Mouse (Mus musculus) intestine, embryonic 15.5 days (tissue): ENCODE data around the gene Sept10. TPM values are rescaled to one million over a fixed set of nuclear protein-coding genes. Genes with fewer than 3 reads are reported as not detected.

ENCODE experiments used
- ATAC-seq: fragments of 200-750 bp; cut with Nextera tagmentation; 2 replicates; pipeline ENCODE4 v1.8.0; 2017; ENCODE audit warnings: moderate TSS enrichment, moderate library complexity
- H3K27ac ChIP-seq: fragments of 300-500 bp; sonication (generic); 2 replicates; pipeline ENCODE4 v1.5.1; 2015; ENCODE audit warnings: mild to moderate bottlenecking, inconsistent platforms
- H3K27me3 ChIP-seq: fragments of 300-500 bp; sonication (generic); replicated peaks from 2 replicates; pipeline ENCODE4 v1.6.1; 2015; ENCODE audit warnings: inconsistent platforms
- H3K36me3 ChIP-seq: fragments of 300-500 bp; sonication (generic); 2 replicates; pipeline ENCODE4 v1.6.1; 2015; ENCODE audit warnings: inconsistent platforms
- H3K4me1 ChIP-seq: fragments of 300-500 bp; sonication (generic); replicated peaks from 2 replicates; pipeline ENCODE4 v1.6.1; 2015; ENCODE audit warnings: inconsistent platforms
- H3K4me2 ChIP-seq: fragments of 300-500 bp; sonication (generic); replicated peaks from 2 replicates; pipeline ENCODE4 v1.6.1; 2015; ENCODE audit warnings: mild to moderate bottlenecking, inconsistent platforms
- H3K4me3 ChIP-seq: fragments of 300-500 bp; sonication (generic); replicated peaks from 2 replicates; pipeline ENCODE4 v1.5.1; 2015; ENCODE audit warnings: inconsistent platforms
- H3K9ac ChIP-seq: fragments of 300-500 bp; sonication (generic); 2 replicates; pipeline ENCODE4 v1.6.1; 2015; ENCODE audit warnings: inconsistent platforms
- H3K9me3 ChIP-seq: fragments of 300-500 bp; sonication (generic); 2 replicates; pipeline ENCODE4 v1.6.1; 2016; ENCODE audit warnings: inconsistent platforms
- WGBS: fragments of 180-500 bp; shearing (Covaris S2); methylation state at CpG from one replicate; pipeline ENCODE4 v1.1.7; 2015; 5-methylcytosine and 5-hydroxymethylcytosine counted together
- polyA plus RNA-seq: library from polyadenylated mRNA; unstranded; fragments of >200 nt; fragmentation: Nextera tagmentation; extraction: Ambion mirVana; gene quantifications from 2 replicates; pipeline ENCODE4 v1.2.1, GENCODE M21; 2015

The Sept10 gene
- 31.6 and 40.1 TPM in 2 replicates for polyA plus RNA-seq

DNA sequence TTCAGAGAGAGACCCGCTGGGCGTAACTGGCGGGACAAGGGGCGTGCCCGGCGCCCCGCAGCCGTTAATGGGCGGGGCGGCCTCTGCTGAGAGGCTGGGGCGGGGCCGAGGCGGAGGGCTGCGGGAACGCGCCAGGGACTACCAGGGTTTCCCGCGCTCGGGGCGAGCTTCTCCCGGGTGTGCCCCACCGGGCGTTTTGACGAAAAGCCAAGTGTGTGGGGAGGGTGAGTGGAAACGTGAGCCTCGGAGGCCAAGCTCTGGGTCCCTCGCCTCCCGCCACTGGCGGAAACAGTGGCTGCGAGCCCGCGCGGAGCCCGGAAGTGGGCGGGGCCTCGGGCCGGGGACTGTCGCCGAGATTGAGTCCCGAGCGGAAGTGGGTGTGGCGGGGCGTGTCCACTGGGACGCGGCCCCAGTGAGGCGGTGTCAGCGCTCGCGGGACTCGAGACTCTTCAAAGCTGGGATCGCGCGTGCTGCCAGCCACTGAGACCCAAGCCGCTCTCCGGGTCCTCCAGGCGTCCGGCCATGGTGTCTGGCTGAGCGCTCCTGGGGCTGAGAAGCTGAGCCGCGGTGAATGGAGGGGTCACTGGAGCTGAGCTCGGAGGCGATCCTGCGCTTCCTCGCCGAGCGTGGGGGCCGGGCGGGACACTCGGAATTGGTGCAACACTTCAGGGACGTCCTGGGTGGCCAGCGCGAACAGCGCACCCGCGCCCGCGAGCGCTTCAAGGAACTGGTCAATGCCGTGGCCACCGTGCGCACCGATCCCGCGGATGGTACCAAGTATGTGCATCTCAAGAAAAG is at the start of gene Sept10, which contains the start of gene Sowahc:
Sept10 (minus strand) TSS at position 375 of the 798 bp plus-strand sequence.
Sowahc (plus strand) TSS at position 481 of the 798 bp plus-strand sequence.
- ATAC-seq: peak; percentile 98
- Histone ChIP-seq H3K4me1 (peaks cover 19% of the 10 kb centered on the region), H3K9ac (peak within 1 kb of the TSS; percentile 82), H3K4me2 (peak within 1 kb of the TSS; percentile 98), H3K27ac (peak within 1 kb of the TSS; percentile 96), H3K4me3 (peak within 1 kb of the TSS; percentile 81), H3K27me3 (no peaks in the 10 kb centered on the region), H3K9me3 (no peaks in the 10 kb centered on the region), H3K36me3 (no peaks in the 10 kb centered on the region; the same call in 1 of the 2 replicates)
- WGBS: under 1% methylated on average over 83 of the region's 84 CpGs

- H3K36me3 ChIP-seq: no peaks in the 10 kb centered on the region
- H3K4me1 ChIP-seq: peaks cover 25% of the 10 kb centered on the region
- 33% methylated on average over 3 of the region's 3 CpGs for WGBS
- no peak overlapping the region for H3K27ac ChIP-seq
- no peak overlapping the region for H3K4me2 ChIP-seq
- H3K9ac ChIP-seq: no peak overlapping the region
- H3K27me3 ChIP-seq: no peaks in the 10 kb centered on the region
- H3K9me3 ChIP-seq: no peaks in the 10 kb centered on the region
- no peak overlapping the region for H3K4me3 ChIP-seq
- no peak for ATAC-seq
Measured at GRCm38 (mm10) chr10:59268754-59269153, 47.1 kb upstream of the Sept10 start.

DNA sequence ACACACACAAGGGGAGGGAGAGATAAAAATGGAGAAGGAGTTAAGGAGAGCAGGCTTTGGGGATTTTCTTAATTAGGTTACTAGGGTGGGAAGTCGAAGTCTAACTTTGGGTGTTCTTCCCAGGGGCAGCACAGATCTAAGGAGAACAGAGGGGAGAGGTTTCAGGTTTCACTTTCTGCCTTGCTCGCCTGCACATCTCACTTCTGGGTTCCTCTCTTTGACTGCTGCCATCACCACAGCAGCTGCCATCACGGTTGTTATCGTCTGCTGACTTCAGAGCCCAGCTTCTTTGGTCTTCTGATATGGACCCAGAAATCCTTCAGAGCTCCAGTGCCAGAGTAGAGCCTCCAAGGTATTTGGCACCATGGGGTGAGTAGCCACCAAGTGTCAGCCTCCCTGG is 46.5 kb upstream of the Sept10 start:
- ATAC-seq: no peak

DNA sequence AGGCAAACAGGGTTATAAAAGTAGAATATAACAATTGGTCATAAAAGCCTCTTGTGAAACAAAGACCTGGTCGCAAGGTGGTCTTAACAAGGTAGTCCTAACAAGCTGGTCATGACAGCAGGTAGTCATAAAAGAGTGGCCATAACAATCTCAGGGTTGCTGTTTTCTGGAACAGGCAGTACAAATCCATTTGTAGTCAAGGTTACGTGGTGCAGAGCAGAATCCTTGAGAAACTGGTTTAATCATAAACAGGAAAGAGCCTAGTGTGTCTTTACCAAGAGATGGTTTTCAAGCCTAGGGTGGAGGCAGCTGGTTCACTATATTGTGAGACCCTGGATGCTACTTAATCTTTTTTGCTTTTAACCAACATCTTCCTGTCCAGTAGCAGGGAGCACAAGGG is 45.6 kb upstream of the Sept10 start:
- H3K27me3 ChIP-seq: no peaks in the 10 kb centered on the region
- H3K27ac ChIP-seq: no peak overlapping the region
- no peak overlapping the region for H3K4me3 ChIP-seq
- H3K4me2 ChIP-seq: 0 out of 2 replicates have a peak overlapping the region, but pooled peaks have one; percentile 14
- peaks cover 30% of the 10 kb centered on the region for H3K4me1 ChIP-seq
- peak; percentile 40 for ATAC-seq
- H3K9ac ChIP-seq: no peak overlapping the region
- 56% methylated on average over 2 of the region's 2 CpGs for WGBS
- no peaks in the 10 kb centered on the region for H3K9me3 ChIP-seq
- H3K36me3 ChIP-seq: no peaks in the 10 kb centered on the region

More for the DNA sequence above, 46.5 kb upstream of the Sept10 start:
- Histone ChIP-seq H3K36me3 (no peaks in the 10 kb centered on the region), H3K9me3 (no peaks in the 10 kb centered on the region), H3K4me3 (no peak overlapping the region), H3K4me2 (0 out of 2 replicates have a peak overlapping the region, but pooled peaks have one; percentile 14), H3K27me3 (no peaks in the 10 kb centered on the region), H3K4me1 (peaks cover 25% of the 10 kb centered on the region), H3K9ac (no peak overlapping the region), H3K27ac (no peak overlapping the region)
- 56% methylated on average over 4 of the region's 4 CpGs for WGBS

- Histone ChIP-seq H3K9me3 (no peaks in the 10 kb centered on the region), H3K27ac (peak overlapping the region; percentile 87), H3K9ac (no peak overlapping the region), H3K27me3 (no peaks in the 10 kb centered on the region), H3K4me1 (peaks cover 32% of the 10 kb centered on the region), H3K4me3 (no peak overlapping the region), H3K4me2 (peak overlapping the region; percentile 31), H3K36me3 (no peaks in the 10 kb centered on the region)
- 51% methylated on average over 1 of the region's 1 CpGs for WGBS
- ATAC-seq: peak; percentile 51
Measured at GRCm38 (mm10) chr10:59266097-59266496, 44.5 kb upstream of the Sept10 start.

DNA sequence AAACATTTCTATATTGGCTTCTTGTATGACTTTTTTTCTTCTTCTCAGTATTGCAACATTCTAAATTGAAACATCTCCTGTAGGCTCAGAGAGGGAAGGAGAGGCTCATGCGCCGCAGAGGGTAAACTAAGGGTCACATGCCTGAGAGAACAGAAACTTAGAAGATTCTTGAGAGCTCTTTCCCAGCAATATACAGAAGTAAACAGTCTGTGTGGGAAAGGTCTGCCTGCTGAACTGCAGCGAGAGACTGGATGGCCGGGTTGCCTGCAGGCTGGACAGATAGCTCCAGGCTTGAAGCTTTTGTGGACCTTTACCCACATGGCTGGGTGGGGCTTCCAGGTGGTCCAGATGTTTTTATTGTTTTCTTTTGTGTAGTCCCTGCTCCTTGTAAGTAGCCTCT is 44.0 kb upstream of the Sept10 start:
- Histone ChIP-seq H3K27me3 (no peaks in the 10 kb centered on the region), H3K36me3 (no peaks in the 10 kb centered on the region), H3K9ac (no peak overlapping the region), H3K27ac (peak overlapping the region; percentile 87), H3K9me3 (no peaks in the 10 kb centered on the region), H3K4me3 (no peak overlapping the region), H3K4me1 (peaks cover 32% of the 10 kb centered on the region), H3K4me2 (peak overlapping the region; percentile 31)
- 12% methylated on average over 4 of the region's 4 CpGs for WGBS
- peak; percentile 37 for ATAC-seq

DNA sequence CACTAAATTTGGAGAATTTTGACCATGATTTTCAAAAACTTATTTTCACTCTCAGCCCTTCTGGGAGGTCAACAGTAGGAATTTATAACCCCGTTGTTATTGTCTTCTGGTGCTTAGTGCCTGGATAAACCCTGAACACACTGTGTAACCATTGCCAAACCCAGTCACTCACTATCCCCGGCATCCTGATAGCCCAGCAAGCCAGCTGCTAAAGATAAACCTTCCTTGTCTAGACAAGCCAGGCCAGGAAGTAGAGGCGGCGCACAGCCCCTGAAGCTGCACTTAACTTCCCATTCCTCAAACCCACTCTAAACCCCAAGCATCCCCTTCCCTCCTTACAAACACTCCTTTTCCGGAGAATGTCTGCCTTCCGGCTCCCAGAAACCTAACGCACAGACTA is 43.4 kb upstream of the Sept10 start:
- ATAC-seq: no peak
- WGBS: 19% methylated on average over 7 of the region's 7 CpGs
- no peak overlapping the region for H3K4me3 ChIP-seq
- peak overlapping the region; percentile 77 for H3K27ac ChIP-seq
- no peaks in the 10 kb centered on the region for H3K27me3 ChIP-seq
- H3K9ac ChIP-seq: no peak overlapping the region
- H3K9me3 ChIP-seq: no peaks in the 10 kb centered on the region
- H3K4me2 ChIP-seq: no peak overlapping the region; the same call in 1 of the 2 replicates
- peaks cover 29% of the 10 kb centered on the region for H3K4me1 ChIP-seq
- H3K36me3 ChIP-seq: no peaks in the 10 kb centered on the region

DNA sequence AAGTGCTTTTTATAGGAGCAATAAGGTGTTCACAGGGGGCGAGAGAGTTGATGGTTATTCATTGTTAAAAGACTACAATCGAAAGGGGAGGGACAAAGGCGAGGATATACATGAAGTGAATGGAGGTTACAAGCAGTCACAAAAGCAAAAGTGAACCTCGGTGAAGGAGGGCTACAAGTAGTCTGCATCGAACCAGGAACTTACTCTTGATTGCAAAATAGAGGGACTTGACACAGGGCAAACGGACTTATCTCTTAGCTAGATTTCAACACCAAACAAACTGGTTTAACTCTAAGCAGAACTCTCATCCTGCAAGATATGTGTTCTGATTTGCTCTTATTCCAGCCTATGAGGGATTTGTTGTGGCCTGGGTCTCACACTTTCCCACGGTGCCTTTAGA is 41.3 kb upstream of the Sept10 start:
- no peak overlapping the region for H3K27ac ChIP-seq

DNA sequence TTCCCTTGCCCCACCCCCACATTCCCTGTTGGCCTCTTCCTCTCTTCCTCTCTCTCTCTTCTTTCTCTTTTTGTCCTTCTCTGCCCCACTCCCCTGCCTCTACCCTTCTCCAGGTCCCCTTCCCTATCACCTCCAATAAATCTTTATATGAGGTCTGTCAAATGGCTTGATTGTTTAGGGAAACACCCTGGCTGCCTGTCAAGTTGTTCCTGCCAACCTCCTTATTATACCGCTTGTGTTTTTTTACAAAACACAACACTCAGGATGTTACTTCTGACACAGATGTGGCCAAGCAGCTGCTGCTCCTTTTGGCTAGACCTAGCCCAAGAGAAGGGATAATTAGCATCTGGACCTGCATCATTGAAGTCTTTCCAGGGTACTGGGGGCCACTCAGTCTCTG is 40.4 kb upstream of the Sept10 start:
- Histone ChIP-seq H3K27ac (no peak overlapping the region), H3K4me1 (peaks cover 18% of the 10 kb centered on the region), H3K9me3 (no peaks in the 10 kb centered on the region), H3K36me3 (no peaks in the 10 kb centered on the region), H3K4me2 (no peak overlapping the region), H3K4me3 (no peak overlapping the region), H3K27me3 (no peaks in the 10 kb centered on the region), H3K9ac (no peak overlapping the region)
- 53% methylated on average over 1 of the region's 1 CpGs for WGBS
- ATAC-seq: no peak

More for the DNA sequence above, 41.3 kb upstream of the Sept10 start:
- Histone ChIP-seq H3K4me2 (no peak overlapping the region), H3K4me1 (peaks cover 24% of the 10 kb centered on the region), H3K9ac (no peak overlapping the region), H3K9me3 (no peaks in the 10 kb centered on the region), H3K4me3 (no peak overlapping the region), H3K27me3 (no peaks in the 10 kb centered on the region), H3K36me3 (no peaks in the 10 kb centered on the region)
- 63% methylated on average over 7 of the region's 7 CpGs for WGBS
- ATAC-seq: no peak

- Histone ChIP-seq H3K36me3 (no peaks in the 10 kb centered on the region), H3K4me3 (no peak overlapping the region), H3K9me3 (no peaks in the 10 kb centered on the region), H3K27ac (no peak overlapping the region), H3K27me3 (no peaks in the 10 kb centered on the region), H3K9ac (no peak overlapping the region), H3K4me2 (no peak overlapping the region), H3K4me1 (peaks cover 18% of the 10 kb centered on the region)
- WGBS: 84% methylated on average over 3 of the region's 3 CpGs
- ATAC-seq: no peak
Measured at GRCm38 (mm10) chr10:59261603-59262002, 40.0 kb upstream of the Sept10 start.

GRCm38 (mm10) chr10:59259572-59259971 is 37.9 kb upstream of the Sept10 start:
- no peak overlapping the region for H3K4me2 ChIP-seq
- WGBS: 86% methylated on average over 6 of the region's 6 CpGs
- no peaks in the 10 kb centered on the region for H3K36me3 ChIP-seq
- H3K9me3 ChIP-seq: no peaks in the 10 kb centered on the region
- H3K27me3 ChIP-seq: no peaks in the 10 kb centered on the region
- H3K4me1 ChIP-seq: peaks cover 9% of the 10 kb centered on the region; the same call in 1 of the 2 replicates
- H3K9ac ChIP-seq: no peak overlapping the region
- no peak overlapping the region for H3K4me3 ChIP-seq
- ATAC-seq: no peak
- no peak overlapping the region for H3K27ac ChIP-seq

DNA sequence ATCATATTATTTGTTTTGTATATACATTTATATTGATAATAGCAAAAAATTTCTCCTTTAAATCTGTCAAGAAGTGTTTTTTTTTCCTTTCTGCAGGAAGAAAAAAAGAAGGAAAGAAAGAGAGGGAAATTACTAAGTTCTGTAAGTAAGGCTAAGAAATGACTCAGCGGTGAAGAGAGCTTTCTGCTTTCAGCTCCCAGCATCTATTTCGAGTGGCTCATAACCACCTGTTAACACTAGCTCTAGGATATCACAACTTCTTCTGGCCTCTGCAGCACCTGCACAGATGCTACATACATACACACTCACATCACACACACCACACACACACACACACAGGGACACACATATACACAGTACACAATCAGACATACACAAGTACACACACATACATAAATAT is 34.9 kb upstream of the Sept10 start:
- H3K27ac ChIP-seq: no peak overlapping the region
- H3K36me3 ChIP-seq: no peaks in the 10 kb centered on the region
- H3K4me3 ChIP-seq: no peak overlapping the region
- no peak overlapping the region for H3K4me2 ChIP-seq
- 86% methylated on average over 2 of the region's 2 CpGs for WGBS
- no peaks in the 10 kb centered on the region for H3K27me3 ChIP-seq
- no peaks in the 10 kb centered on the region for H3K9me3 ChIP-seq
- ATAC-seq: no peak
- no peaks in the 10 kb centered on the region for H3K4me1 ChIP-seq
- no peak overlapping the region for H3K9ac ChIP-seq
